Mouse (Mus musculus): ENCODE results near the gene Slc7a11.

DNA sequence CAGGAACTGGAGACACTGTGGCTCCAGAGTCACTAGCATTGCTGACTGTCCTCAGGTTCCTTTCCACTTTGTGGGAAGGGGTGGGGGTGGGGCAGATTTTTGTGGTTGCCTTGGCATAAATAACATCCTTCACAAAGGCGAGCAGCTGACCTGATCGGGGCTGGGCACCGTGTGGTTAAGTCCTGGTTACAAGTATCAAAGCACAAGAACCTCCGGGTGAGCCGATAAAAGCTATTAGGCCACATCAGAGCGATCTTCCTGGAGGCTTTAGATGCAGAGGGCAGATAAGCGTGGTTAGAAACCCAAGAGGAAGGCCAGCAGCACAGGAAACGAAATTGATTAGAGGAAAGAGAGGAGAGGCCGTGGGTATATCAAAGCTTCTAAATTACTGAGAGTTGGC lies 55.1 kb downstream of the Slc7a11 start:
- no peak for TF ChIP-seq CTCF (IDR thresholded peaks at IDR 0.05; ENCODE audit: borderline replicate concordance, control insufficient read depth, extremely low read depth, insufficient read depth, low read length, poor library complexity)
- TF ChIP-seq POLR2A (IDR thresholded peaks at IDR 0.05; ENCODE audit: control insufficient read depth, extremely low read depth, insufficient read depth, low read length, poor library complexity) = no peak

Data from thymus, adult 2 months (tissue).